8 mouse cellular contexts compared by ENCODE assay signal in the genomic region with DNA sequence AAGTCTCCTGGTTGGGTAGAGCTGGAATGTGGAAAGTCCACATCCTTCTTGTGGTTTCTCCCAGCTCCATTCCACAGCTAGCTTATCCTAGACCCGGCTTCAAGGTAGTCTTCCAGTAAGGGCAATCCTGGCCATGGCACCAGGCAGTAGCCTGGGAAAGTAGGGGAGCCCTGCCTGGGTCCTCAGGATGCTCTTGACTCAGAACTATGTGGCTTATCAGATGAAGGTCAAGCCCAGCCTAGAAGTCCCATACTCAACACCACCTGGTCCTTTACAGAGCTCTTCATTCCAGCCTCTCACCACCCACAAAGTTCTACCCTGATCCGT. TPM values are rescaled to one million over a fixed set of nuclear protein-coding genes. Genes with fewer than 3 reads are reported as not detected.
DNase-seq lines count a peak whose midpoint lies in the region; ATAC-seq and TF ChIP-seq lines count a peak whose summit lies in the region.

No protein-coding gene starts in this region.

- peak overlapping the region; percentile 99 for H3K4me2 ChIP-seq in lung, embryonic 15.5 days
- H3K4me2 ChIP-seq in embryonic facial prominence, embryonic 12.5 days (replicated peaks) = peak overlapping the region; percentile 98
- H3K4me2 ChIP-seq in hindbrain, postnatal 0 days (ENCODE audit: low read depth, low read length) = peak overlapping the region; percentile 92
- peak overlapping the region; percentile 91; the same call in 1 of the 2 replicates for H3K4me2 ChIP-seq in neural tube, embryonic 14.5 days (ENCODE audit: low read depth, low read length)

- H3K4me1 ChIP-seq in lung, embryonic 15.5 days = peaks cover 28% of the 10 kb centered on the region
- H3K4me1 ChIP-seq in embryonic facial prominence, embryonic 12.5 days = no peaks in the 10 kb centered on the region; the same call in 1 of the 2 replicates
- H3K4me1 ChIP-seq in hindbrain, postnatal 0 days (ENCODE audit: insufficient read depth, low read length) = 0 out of 2 replicates have a peak, but pooled peaks cover 5% of the 10 kb centered on the region
- no peaks in the 10 kb centered on the region for H3K4me1 ChIP-seq in neural tube, embryonic 14.5 days (ENCODE audit: control insufficient read depth, insufficient read depth, low read length)

- TF ChIP-seq CTCF in hindbrain, postnatal 0 days (IDR thresholded peaks at IDR 0.05; ENCODE audit: low read depth) = no peak

- no peaks in the 10 kb centered on the region for H3K27me3 ChIP-seq in lung, embryonic 15.5 days
- H3K27me3 ChIP-seq in embryonic facial prominence, embryonic 12.5 days = peaks cover 8% of the 10 kb centered on the region; the same call in 1 of the 2 replicates
- H3K27me3 ChIP-seq in hindbrain, postnatal 0 days (ENCODE audit: insufficient read depth, low read length) = no peaks in the 10 kb centered on the region
- H3K27me3 ChIP-seq in neural tube, embryonic 14.5 days (ENCODE audit: control insufficient read depth, insufficient read depth, low read length) = no peaks in the 10 kb centered on the region; the same call in 1 of the 2 replicates

- H3K9ac ChIP-seq in lung, embryonic 15.5 days = no peak overlapping the region
- H3K9ac ChIP-seq in embryonic facial prominence, embryonic 12.5 days = no peak overlapping the region
- no peak overlapping the region for H3K9ac ChIP-seq in hindbrain, postnatal 0 days (replicated peaks; ENCODE audit: low read length)
- no peak overlapping the region for H3K9ac ChIP-seq in neural tube, embryonic 14.5 days (replicated peaks; ENCODE audit: low read depth, low read length)

- no peak for DNase-seq in lung, postnatal 10 days
- DNase-seq in hindbrain, postnatal 0 days (ENCODE audit: low spot score) = no peak
- DNase-seq in cerebellum, adult 11 months = no peak
- DNase-seq in kidney, postnatal 36 days = no peak
- no peak for DNase-seq in ovary, adult 18-20 months (ENCODE audit: low spot score)

- WGBS in lung, embryonic 15.5 days = 34% methylated on average over 2 of the region's 2 CpGs
- 34% methylated on average over 2 of the region's 2 CpGs for WGBS in embryonic facial prominence, embryonic 12.5 days
- 47% methylated on average over 2 of the region's 2 CpGs for WGBS in hindbrain, postnatal 0 days
- 44% methylated on average over 2 of the region's 2 CpGs for WGBS in neural tube, embryonic 14.5 days

- no peaks in the 10 kb centered on the region for H3K9me3 ChIP-seq in lung, embryonic 15.5 days
- no peaks in the 10 kb centered on the region for H3K9me3 ChIP-seq in embryonic facial prominence, embryonic 12.5 days
- H3K9me3 ChIP-seq in hindbrain, postnatal 0 days (ENCODE audit: low read length) = no peaks in the 10 kb centered on the region
- H3K9me3 ChIP-seq in neural tube, embryonic 14.5 days (ENCODE audit: control insufficient read depth, low read length) = no peaks in the 10 kb centered on the region

- no peak overlapping the region for H3K27ac ChIP-seq in lung, embryonic 15.5 days
- no peak overlapping the region for H3K27ac ChIP-seq in embryonic facial prominence, embryonic 12.5 days
- no peak overlapping the region for H3K27ac ChIP-seq in hindbrain, postnatal 0 days
- no peak overlapping the region for H3K27ac ChIP-seq in neural tube, embryonic 14.5 days (ENCODE audit: low read depth, low read length)

- peak overlapping the region; percentile 68; the same call in 1 of the 2 replicates for H3K4me3 ChIP-seq in lung, embryonic 15.5 days
- H3K4me3 ChIP-seq in embryonic facial prominence, embryonic 12.5 days = 0 out of 2 replicates have a peak overlapping the region, but pooled peaks have one; percentile 69
- H3K4me3 ChIP-seq in hindbrain, postnatal 0 days (ENCODE audit: low read length) = peak overlapping the region; percentile 68; the same call in 1 of the 2 replicates
- peak overlapping the region; percentile 59; the same call in 1 of the 2 replicates for H3K4me3 ChIP-seq in neural tube, embryonic 14.5 days (ENCODE audit: low read depth, low read length)

- no peak for ATAC-seq in lung, embryonic 15.5 days (ENCODE audit: borderline replicate concordance, extremely low read depth, low FRiP score, low TSS enrichment)
- no peak for ATAC-seq in embryonic facial prominence, embryonic 12.5 days (ENCODE audit: insufficient number of reproducible peaks, insufficient read depth, low FRiP score, low TSS enrichment)
- ATAC-seq in hindbrain, postnatal 0 days = peak; percentile 1; the same call in 1 of the 2 replicates
- ATAC-seq in neural tube, embryonic 14.5 days (ENCODE audit: low read depth) = 0 out of 2 replicates have a peak, but pooled peaks have one; percentile 9

- no peaks in the 10 kb centered on the region for H3K36me3 ChIP-seq in lung, embryonic 15.5 days
- H3K36me3 ChIP-seq in embryonic facial prominence, embryonic 12.5 days = no peaks in the 10 kb centered on the region
- no peaks in the 10 kb centered on the region for H3K36me3 ChIP-seq in hindbrain, postnatal 0 days (ENCODE audit: insufficient read depth, low read length)
- H3K36me3 ChIP-seq in neural tube, embryonic 14.5 days (ENCODE audit: control insufficient read depth, insufficient read depth, low read length) = no peaks in the 10 kb centered on the region

RNA-seq across cellular contexts. Expression of gene Bid, which starts 1.0 kb away (rescaled TPM):
- polyA plus RNA-seq in lung, embryonic 15.5 days (2015; fragmentation: Nextera tagmentation; extraction: Ambion mirVana) = 16.9 and 17.8 TPM in 2 replicates
- polyA plus RNA-seq in embryonic facial prominence, embryonic 12.5 days (2016; fragmentation: Nextera tagmentation; extraction: Ambion mirVana) = 17.7 and 19.1 TPM in 2 replicates
- total RNA-seq in hindbrain, postnatal 0 days (2014; rRNA removed) = 34.3 and 43.6 TPM in 2 replicates
- 41.5 and 44.3 TPM in 2 replicates for polyA plus RNA-seq in hindbrain, postnatal 0 days (2015; fragmentation: Nextera tagmentation; extraction: Ambion mirVana)
- polyA plus RNA-seq in neural tube, embryonic 14.5 days (2014; fragmentation: Nextera tagmentation; extraction: Ambion mirVana) = 38.1 and 39.6 TPM in 2 replicates

Comparison
In these comparisons a context has a peak if more than half of its experiments do, and no peak if none do; other contexts are left out.
1. ATAC-seq: peak in hindbrain, postnatal 0 days (single experiment) and neural tube, embryonic 14.5 days (single experiment); none in lung, embryonic 15.5 days (single experiment) and embryonic facial prominence, embryonic 12.5 days (single experiment).
2. Peak in every context shown above with its lines, with median percentiles within 50 percentile points of each other: H3K4me2 ChIP-seq and H3K4me3 ChIP-seq.